Mouse (Mus musculus) liver, embryonic 14.5 days (tissue): Measurements from ENCODE around the gene Spcs3. TPM values are rescaled to one million over a fixed set of nuclear protein-coding genes. Genes with fewer than 3 reads are reported as not detected.

Experiments
- ATAC-seq: fragments of 200-750 bp; cut with Nextera tagmentation; 2 replicates; pipeline ENCODE4 v1.8.0; 2017; ENCODE audit warnings: moderate number of reproducible peaks, mild to moderate bottlenecking, moderate library complexity; ENCODE audit not compliant: insufficient read depth
- DNase-seq, 3 experiments: peaks; one replicate each; pipeline ENCODE4 v3.0.0-alpha.2; 2012 to 2013; ENCODE audit warnings: low read depth in 3 of 3, low spot score in 3 of 3
- H3K27ac ChIP-seq: fragments of 300-500 bp; sonication (generic); 2 replicates; pipeline ENCODE4 v1.5.1; 2014; ENCODE audit warnings: moderate library complexity, mild to moderate bottlenecking, control low read depth, inconsistent platforms
- H3K27me3 ChIP-seq: fragments of 300-500 bp; sonication (generic); 2 replicates; pipeline ENCODE4 v1.6.1; 2014; ENCODE audit warnings: mild to moderate bottlenecking, low read length, moderate library complexity; ENCODE audit not compliant: control insufficient read depth, insufficient read depth
- H3K36me3 ChIP-seq: fragments of 300-500 bp; sonication (generic); replicated peaks from 2 replicates; pipeline ENCODE4 v1.6.1; 2014; ENCODE audit warnings: low read depth; ENCODE audit not compliant: control insufficient read depth, insufficient read depth
- H3K4me1 ChIP-seq, 2 experiments: fragments of 200-500 bp in 1 of 2; fragments of 300-500 bp in 1 of 2; sonication (generic) in 1 of 2; replicated peaks; 2 replicates each; pipeline ENCODE4 v1.6.1; 2012 to 2014; ENCODE audit warnings: antibody characterized with exemption in 1 of 2, inconsistent platforms in 1 of 2, low read length in 1 of 2; ENCODE audit not compliant: control insufficient read depth in 2 of 2, insufficient read depth in 2 of 2
- H3K4me2 ChIP-seq: fragments of 300-500 bp; sonication (generic); 2 replicates; pipeline ENCODE4 v1.6.1; 2014; ENCODE audit warnings: low read depth, mild to moderate bottlenecking, control low read depth, moderate library complexity
- H3K4me3 ChIP-seq, 2 experiments: fragments of 200-500 bp in 1 of 2; fragments of 300-500 bp in 1 of 2; sonication (generic) in 1 of 2; 2 replicates each; pipeline ENCODE4 v1.5.1; 2012 to 2014; ENCODE audit warnings: low read depth in 2 of 2, low read length in 2 of 2, mild to moderate bottlenecking in 2 of 2, control low read depth in 1 of 2, inconsistent platforms in 1 of 2, moderate library complexity in 1 of 2; ENCODE audit not compliant: insufficient read depth in 1 of 2
- H3K9ac ChIP-seq: fragments of 300-500 bp; sonication (generic); replicated peaks from 2 replicates; pipeline ENCODE4 v1.6.1; 2014; ENCODE audit warnings: mild to moderate bottlenecking, control low read depth, moderate library complexity
- H3K9me3 ChIP-seq: fragments of 300-500 bp; sonication (generic); 2 replicates; pipeline ENCODE4 v1.6.1; 2016; ENCODE audit warnings: low read length, mixed read lengths; ENCODE audit not compliant: control insufficient read depth
- CTCF ChIP-seq: IDR thresholded peaks from 2 replicates; pipeline ENCODE4 v1.5.1; 2016; ENCODE audit warnings: antibody characterized with exemption, low read depth, control low read depth
- EP300 ChIP-seq: IDR thresholded peaks from 2 replicates; pipeline ENCODE4 v1.6.1; 2016; ENCODE audit warnings: antibody characterized with exemption, low read depth
- WGBS: fragments of 180-500 bp; shearing (Covaris S2); extraction: QIAGEN DNeasy Blood & Tissue Kit; methylation state at CpG from one replicate; pipeline ENCODE4 v1.1.7; 2014; ENCODE audit not compliant: insufficient replicate concordance; 5-methylcytosine and 5-hydroxymethylcytosine counted together
- polyA plus RNA-seq, 2 experiments: library from polyadenylated mRNA; depleted of rRNA in 1 of 2; stranded (reverse) in 1 of 2; unstranded in 1 of 2; fragments of >200 nt; fragmentation: Nextera tagmentation in 1 of 2; extraction: Ambion mirVana in 1 of 2; gene quantifications; 2 replicates each; pipeline versions ENCODE4 v1.2.1 to v1.2.3; 2012 to 2014

Gene Spcs3
- polyA plus RNA-seq, 2 experiments, result 19.9 to 65.6 TPM

GRCm38 (mm10) chr8:54565181-54565580 lies 35.4 kb upstream of the Spcs3 start:
- Histone ChIP-seq H3K4me1 (no peaks in the 10 kb centered on the region; a peak in 1 of 4 replicates), H3K9me3 (no peaks in the 10 kb centered on the region), H3K9ac (no peak overlapping the region), H3K4me2 (no peak overlapping the region), H3K27me3 (no peaks in the 10 kb centered on the region), H3K36me3 (no peaks in the 10 kb centered on the region), H3K27ac (no peak overlapping the region), H3K4me3 (no peak overlapping the region)
- no peak for TF ChIP-seq CTCF
- TF ChIP-seq EP300, result no peak
- no peak for ATAC-seq
- no peak for DNase-seq
- WGBS, result 65% methylated on average over 1 of the region's 1 CpGs

GRCm38 (mm10) chr8:54562137-54562536 lies 32.3 kb upstream of the Spcs3 start:
- no peaks in the 10 kb centered on the region; a peak in 1 of 4 replicates for H3K4me1 ChIP-seq
- no peaks in the 10 kb centered on the region for H3K9me3 ChIP-seq
- H3K4me2 ChIP-seq, result no peak overlapping the region
- no peak for ATAC-seq
- no peaks in the 10 kb centered on the region for H3K27me3 ChIP-seq
- H3K4me3 ChIP-seq, result no peak overlapping the region
- H3K27ac ChIP-seq, result no peak overlapping the region
- TF ChIP-seq EP300 (no peak), CTCF (no peak)
- DNase-seq, result no peak
- H3K9ac ChIP-seq, result no peak overlapping the region
- WGBS, result 20% methylated on average over 4 of the region's 4 CpGs
- H3K36me3 ChIP-seq, result no peaks in the 10 kb centered on the region

- ATAC-seq (no peak), DNase-seq (no peak)
- WGBS, result 38% methylated on average over 2 of the region's 2 CpGs
- H3K4me1 ChIP-seq, result no peaks in the 10 kb centered on the region
- no peak overlapping the region for H3K27ac ChIP-seq
- no peaks in the 10 kb centered on the region for H3K27me3 ChIP-seq
- no peak overlapping the region for H3K4me3 ChIP-seq
- no peaks in the 10 kb centered on the region for H3K36me3 ChIP-seq
- no peaks in the 10 kb centered on the region for H3K9me3 ChIP-seq
- no peak overlapping the region for H3K9ac ChIP-seq
- no peak overlapping the region for H3K4me2 ChIP-seq
- TF ChIP-seq EP300 (no peak), CTCF (no peak)
These were observed 25.1 kb upstream of the Spcs3 start for GRCm38 (mm10) chr8:54554921-54555320.

DNA sequence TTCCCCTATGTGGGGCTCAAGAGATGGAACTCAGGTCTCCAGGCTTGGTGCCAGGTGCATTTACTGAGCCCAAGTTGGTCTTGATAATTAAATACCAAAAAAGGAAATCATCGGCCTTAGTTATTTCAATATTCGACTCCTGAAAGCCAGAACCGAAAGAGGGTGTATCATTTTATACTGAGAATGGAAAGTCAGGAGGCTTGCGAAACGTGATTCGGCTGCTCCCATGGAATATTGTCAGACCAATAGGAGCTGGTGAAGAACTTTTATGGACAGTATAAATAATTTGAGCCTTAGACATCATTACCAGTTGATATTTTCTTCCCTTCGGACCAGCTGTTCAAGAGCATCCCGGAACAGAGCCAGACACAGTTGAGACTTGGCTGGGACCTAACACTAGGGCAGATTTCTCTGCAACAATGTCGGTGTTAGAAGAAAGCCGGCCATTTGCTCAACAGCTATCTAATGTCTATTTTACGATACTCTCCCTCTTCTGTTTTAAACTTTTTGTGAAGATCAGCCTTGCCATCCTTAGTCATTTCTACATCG lies 20.3 kb upstream of the Spcs3 start:
- Histone ChIP-seq H3K36me3 (no peaks in the 10 kb centered on the region), H3K4me3 (no peak overlapping the region), H3K27me3 (no peaks in the 10 kb centered on the region), H3K4me1 (no peaks in the 10 kb centered on the region), H3K4me2 (no peak overlapping the region), H3K9me3 (no peaks in the 10 kb centered on the region), H3K27ac (no peak overlapping the region), H3K9ac (no peak overlapping the region)
- WGBS, result 77% methylated on average over 12 of the region's 12 CpGs
- no peak for ATAC-seq
- TF ChIP-seq EP300, result no peak
- no peak for TF ChIP-seq CTCF
- DNase-seq, result no peak

DNA sequence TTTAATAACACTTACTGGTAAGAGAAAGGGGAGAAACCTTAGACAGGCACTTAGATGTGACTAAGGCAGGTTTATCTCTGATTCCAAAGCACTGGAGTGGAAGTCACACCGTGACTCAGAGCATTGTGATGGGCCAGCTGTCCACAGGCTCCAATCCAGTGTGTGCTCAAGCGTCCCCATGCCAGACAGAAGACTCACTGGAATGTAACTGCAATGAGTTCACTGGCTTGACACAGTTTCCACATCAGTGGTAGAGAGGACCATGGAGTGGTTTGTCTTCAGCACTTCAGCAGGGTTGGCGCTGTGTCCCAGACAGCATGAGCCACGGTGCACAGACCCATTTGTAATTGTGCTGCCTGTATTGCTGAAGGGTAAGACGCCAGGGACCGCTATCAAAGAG lies 18.6 kb upstream of the Spcs3 start:
- Histone ChIP-seq H3K9me3 (no peaks in the 10 kb centered on the region), H3K9ac (no peak overlapping the region), H3K4me1 (no peaks in the 10 kb centered on the region), H3K27ac (no peak overlapping the region), H3K27me3 (no peaks in the 10 kb centered on the region), H3K36me3 (no peaks in the 10 kb centered on the region), H3K4me2 (no peak overlapping the region), H3K4me3 (no peak overlapping the region)
- TF ChIP-seq EP300 (no peak), CTCF (no peak)
- WGBS, result 57% methylated on average over 6 of the region's 6 CpGs
- DNase-seq, result no peak
- ATAC-seq, result no peak
